Mouse (Mus musculus) ovary, postnatal 10 days (tissue): ENCODE data around the gene Gpr108.

Experiments used
- DNase-seq: peaks from one replicate; pipeline ENCODE4 v3.0.0; 2022; ENCODE audit warnings: low spot score

The Gpr108 gene

DNA sequence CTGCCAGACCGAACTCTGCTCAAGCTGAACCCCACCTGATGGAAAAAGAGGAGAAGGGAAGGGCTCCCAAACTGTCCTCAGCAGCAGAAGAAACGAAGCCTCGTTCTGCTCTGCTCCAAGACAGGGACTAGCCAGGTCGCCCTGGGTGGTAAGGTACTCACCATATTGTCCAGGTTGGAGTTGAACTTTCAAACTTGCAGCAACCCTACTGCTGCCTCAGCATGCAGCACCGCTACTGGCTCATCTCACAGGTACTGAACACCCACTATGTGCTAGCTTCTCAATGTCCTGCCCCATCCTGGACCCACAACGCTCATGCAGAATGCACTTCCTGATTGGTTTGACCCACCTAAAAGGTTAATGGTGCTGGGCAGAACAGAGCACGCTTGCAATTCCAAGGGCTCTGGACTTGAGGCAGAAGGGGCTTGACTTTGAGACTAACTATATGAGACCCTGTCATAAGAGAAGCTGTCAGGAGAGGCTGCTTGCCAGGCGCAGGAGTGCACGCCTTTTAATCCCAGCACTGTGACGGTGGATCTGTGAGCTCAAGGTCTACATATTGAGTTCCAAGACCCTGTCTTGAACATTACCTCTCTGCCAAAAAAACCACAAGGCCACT, 2.8 kb downstream of the Gpr108 start:
- no peak for DNase-seq

DNA sequence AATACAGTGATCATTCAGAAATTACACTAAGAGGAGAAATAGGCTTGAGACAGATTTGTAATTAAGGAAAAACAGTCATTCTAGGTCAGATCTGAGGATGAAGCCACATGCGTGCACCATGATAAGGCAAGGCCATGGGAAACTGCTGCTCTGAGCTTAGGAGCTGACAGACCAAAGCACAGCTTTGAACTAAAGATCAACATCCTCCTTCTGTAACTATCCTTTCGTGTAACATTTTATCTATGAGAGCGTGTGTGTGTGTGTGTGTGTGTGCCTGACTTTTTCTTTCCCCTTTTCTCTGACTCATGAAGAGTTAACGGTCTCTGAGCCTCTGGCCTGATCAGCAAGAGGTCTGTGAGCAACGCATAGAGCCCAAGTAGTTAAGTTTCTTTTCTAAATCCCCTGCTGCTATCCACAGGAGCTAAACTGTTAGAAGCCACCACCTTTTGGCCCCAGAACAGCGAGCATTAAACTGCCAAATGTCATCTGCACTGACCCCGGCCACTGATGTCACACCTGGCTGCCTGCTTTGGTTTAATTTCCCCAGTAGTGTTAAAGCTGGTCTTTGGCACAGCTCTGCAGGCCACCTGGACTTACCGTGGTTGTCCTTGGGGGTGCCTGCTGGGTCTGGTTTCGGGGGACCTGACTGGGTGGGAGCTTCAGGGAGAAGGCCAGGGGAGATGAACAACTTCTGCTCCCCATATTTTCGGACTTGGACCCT, 4.4 kb downstream of the Gpr108 start:
- no peak for DNase-seq

DNA sequence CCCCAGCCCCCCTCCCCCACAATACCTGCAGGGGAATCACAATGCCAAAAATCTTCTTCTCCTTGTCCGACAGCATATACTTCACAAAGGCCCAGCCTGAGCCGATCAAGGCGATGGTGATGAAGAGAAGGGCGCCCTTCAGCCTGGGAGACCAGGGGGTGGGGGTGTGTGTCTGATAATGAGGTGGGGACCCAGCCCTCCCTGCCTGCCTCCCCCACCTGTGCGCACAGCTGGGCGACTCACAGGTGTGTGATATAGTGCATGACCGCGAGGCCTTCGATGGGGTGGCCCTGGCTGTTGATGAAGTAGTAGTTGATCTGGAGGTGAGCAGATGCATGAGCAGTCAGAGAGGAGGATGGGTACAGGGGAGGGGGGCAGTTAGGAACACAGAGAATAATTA, 11.1 kb downstream of the Gpr108 start:
- DNase-seq = no peak

DNA sequence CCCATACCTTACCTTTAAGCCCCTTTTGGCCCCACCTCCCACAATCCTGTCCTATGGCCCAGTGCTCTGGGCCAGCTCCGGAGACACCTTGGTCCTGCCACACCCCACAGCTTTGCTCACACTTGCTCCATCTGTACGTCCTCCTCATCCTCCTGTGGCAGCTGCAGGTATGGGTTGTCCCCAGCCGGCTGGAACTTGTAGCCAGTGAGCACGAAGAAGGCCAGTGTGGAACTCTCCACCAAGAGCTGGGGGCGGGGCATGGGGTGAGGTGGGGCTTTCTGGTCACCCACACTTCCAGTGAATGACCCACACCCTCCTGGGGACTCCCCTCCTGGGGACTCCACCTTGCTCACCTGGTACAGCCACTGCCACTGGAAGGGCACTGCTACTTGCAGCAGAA, 12.4 kb downstream of the Gpr108 start:
- no peak for DNase-seq

DNA sequence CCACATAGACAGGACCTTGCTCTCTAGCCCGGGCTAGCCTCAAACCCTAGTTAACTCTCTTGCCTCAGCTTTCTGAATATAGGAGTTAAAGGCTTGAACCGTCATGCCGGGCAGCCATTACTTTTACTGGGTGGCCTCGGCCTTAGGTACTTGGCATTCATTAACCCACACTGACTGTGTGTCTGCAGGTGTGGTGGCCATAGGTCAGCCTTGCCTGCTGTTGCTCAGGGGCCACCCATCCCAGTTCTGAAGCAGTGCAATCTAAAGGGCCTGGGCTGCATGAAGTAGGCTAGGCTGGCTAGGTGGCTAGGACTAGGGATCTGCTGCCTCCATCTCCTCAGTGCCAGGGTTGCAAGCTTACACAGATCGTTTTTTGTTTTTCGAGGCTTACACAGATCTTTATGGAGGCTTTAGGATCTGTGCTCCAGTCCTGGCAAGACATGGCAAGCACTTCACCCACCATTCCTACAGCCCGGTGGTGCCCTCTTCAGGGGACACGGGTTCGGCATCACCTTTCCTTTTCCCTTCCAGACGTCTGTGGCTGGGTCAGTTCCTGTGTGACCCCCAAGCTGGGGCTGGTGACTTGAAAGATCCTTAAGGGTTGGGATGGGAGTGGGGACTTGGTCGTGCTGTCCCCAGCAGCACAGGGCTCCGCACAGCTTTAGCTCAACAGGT, 13.9 kb downstream of the Gpr108 start:
- no peak for DNase-seq

DNA sequence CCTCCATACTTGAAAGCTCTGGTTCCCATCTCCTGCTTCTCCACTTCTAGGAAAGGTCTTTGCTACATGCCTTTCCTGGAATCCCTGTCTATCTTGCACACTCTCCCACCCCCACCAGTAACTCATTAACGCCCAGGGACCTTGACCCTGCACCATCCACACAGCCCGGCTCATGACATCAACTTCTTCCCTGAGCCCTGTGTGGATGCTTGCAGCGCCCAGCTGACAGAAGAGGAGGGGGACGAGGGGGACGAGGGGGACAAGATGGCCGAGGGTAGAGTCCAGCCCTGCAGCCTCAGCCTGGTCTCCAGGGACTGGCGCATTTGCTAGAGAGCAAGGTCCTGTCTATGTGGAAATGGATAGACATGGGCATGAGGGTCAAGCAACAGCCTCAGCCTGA, 15.2 kb downstream of the Gpr108 start:
- DNase-seq = no peak

DNA sequence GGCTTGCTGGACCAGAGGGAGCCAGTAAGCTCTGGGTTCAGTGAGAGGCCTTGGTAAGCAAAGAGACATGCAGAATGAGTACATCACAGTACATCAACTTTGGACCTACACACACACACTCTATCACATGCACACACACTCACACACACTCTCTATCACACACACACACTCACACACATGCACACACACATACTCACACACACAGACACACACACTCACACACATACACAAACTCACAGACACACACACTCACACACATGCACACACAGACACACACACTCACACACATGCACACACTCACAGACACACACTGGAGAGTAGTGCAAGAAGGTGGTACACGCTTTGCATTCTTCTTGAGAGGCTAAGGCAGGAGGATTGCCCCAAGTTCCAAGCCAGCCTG, 16.0 kb downstream of the Gpr108 start:
- no peak for DNase-seq

DNA sequence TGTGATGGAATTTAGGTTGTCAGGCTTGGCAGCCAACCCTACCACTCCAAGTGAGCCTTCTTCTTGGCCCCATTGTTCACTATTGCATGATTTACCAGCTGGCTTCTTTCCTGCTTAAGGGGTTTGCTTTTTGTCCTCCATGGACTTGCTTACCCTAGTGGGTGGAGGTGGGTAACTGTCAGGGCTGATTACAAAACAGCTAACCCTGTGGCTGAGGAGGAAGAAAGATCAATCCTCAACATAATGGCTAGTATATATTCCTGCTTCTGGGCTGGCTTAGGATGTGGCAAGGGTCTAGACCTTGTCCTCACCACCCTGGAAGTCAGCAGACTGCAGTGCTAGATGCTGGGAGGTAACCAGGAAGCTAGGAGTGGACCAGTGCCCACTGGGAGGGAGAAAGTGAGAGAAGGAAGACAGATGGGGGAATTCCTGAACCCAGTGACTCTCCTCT, 16.9 kb downstream of the Gpr108 start:
- DNase-seq = no peak

DNA sequence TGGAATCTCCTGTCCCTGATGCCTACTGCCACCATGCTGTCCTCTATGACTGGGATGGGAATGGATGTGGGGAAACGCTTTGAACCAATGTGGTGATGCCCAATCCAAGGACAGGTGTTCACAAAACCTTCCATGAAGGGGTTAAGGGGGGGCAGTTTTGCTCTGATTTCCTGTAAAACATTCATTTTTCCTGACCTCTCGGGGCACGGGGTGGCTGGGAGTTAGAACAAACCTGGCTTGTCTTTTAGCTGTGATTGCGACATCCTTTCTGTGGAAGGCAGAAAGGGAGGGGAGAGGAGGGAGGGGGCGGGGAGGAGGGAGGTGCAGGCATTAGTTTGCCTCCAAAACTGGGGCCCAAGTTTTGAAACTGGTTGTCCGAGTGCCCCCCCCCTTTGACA, 17.5 kb downstream of the Gpr108 start:
- DNase-seq = no peak

DNA sequence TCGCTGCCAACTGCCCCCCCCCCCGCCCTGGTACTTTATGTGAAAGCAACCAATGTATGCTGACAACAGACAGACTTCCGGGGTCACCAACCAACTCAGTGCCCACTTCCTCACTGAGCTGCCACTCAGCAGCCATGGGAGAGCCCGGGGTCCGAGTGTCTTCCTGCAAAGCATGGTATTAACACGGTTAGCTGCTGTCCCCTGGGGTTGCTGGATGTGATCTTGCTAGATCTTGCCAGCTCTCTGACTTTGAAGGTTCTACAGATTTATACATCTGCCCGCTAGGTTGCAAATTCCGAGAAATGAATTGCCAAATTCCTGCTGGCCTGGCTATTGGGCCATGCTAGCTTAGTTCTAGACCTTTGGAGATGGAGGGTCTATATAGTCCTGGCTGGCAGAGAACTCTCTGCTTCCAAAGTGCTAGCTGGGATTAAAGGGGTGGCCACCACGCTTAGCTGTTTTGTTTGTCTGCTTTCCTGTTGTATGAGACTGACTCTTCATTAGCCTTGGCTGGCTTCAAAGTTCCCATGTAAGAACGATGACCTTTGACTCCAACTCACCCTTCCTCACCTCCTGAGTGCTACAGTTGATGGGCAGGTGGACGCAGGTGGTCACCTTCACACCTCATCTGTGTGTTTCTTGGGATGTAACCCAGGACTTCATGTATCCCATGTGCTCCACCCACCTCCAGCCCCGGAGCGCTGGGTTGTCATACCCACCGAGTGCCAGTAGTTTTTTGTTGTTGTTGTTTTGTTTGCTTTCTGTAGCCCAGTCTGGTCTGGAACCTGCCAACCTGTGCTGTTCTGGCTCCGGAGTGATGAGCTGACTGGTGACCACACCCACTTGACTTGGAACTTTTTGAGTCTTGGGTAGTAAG, 18.2 kb downstream of the Gpr108 start:
- DNase-seq = no peak

DNA sequence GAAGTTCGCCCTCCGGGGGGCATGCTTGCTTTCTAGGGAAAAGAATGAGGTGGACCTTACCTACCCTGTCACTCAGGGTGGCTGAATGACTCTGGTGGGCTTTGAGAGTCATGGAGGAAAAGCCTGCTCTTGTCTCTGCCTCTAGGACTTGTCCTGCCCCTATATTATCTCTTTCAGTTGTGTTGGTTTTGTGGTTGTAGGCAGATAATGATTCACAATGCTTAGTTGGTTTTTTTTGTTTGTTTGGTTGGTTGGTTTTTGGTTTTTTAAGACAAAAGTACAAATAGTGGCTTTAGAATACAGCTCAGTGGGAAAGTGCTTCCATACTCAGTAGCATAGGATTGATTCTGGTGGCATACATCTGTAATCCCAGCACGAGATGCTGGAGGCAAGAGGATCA, 19.4 kb downstream of the Gpr108 start:
- no peak for DNase-seq

DNA sequence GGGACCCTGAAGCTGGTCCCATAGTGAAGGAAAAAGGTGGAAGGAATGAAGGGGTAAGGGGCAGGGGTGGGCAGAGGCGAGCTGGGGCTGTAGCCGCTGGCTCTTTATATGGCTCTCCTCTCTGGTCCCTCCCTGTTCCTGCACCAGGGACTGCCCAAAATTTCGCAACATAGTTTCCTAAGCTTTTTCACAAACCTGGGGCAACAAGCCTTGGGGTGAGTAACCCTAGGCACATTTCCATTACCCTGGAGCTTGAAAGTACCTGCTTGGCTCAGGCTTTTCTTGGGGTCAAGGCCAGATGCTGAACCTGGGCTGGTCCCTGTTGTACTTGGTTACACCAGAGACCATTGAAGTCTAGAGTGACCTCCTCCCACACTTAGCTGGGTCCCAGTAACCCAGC, 20.2 kb downstream of the Gpr108 start, which contains the start of gene C3:
Gene C3, minus strand, starts transcription at position 123 of the 400 bp plus-strand sequence.
- no peak for DNase-seq

DNA sequence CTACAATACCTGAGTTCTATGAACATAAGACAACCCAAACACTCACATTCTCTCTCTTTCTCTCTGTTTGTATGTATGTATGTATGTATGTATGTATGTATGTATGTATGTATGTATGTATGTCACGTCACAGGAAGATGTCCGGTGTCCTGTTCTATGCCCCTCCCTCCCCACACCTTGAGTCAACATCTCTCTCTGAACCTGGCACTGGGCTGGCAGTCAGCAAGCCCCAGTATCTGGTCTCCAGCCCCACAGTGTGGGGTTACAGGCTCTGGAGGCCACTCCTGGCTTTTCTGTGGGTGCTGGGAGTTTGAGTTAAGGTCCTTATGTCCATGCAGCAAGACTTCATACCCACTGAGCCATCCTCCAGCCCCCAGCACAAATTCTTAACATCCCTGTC, 20.8 kb downstream of the Gpr108 start:
- no peak for DNase-seq

DNA sequence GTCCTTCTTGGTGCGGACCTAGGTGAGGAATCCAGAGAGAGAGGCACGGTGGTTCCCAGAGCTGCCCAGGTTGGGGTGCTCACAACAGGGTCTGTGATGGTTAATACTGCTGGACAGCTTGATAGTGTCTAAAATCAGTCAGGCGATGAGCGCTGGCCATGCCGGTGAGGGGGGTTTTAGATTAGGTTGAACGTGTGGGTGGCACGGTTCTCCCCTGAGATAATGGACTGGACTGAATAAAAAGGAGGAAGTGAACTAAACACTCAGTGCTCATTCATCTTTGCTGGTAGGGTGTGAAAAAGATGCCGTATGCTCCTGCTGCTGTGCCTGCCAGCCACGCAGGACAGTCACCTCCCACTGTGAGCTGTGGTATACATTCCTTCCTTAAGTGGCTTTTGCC, 24.9 kb downstream of the Gpr108 start:
- DNase-seq = no peak

DNA sequence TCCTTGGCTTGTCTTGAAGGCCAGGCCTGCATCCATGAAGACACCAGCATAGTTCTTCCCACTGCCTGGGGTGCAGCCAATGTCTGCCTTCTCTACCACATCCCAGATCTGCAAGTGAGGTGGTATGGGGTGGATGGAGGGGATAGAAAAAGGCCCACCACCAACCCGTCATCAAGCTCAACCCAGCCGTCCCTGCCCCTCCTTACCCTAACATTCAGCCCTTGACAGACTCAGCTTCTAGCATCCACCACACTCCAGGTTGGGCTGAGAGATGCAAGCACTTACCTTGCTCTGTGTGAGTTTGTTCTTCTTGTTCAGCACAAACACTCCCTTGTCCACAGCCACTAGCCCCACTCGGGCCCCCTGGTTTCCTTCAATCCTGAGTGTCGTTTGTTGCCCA, 26.3 kb downstream of the Gpr108 start:
- DNase-seq = no peak

DNA sequence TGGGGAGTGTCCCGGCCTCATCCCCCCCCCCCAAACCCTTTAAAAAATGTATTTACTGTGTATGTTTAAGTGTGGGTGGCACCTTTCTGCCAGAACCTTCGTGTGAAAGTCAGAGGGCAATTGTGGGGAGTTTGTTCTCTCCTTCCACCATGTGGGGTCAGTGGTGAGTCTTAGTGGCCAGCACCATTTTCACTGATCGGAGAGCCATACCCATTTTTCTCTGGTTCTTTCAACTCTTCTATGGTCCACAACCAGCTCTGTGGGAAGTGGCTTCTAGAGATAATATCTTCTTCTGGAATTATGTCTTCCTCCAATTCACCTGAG, 28.4 kb downstream of the Gpr108 start:
- DNase-seq = no peak

DNA sequence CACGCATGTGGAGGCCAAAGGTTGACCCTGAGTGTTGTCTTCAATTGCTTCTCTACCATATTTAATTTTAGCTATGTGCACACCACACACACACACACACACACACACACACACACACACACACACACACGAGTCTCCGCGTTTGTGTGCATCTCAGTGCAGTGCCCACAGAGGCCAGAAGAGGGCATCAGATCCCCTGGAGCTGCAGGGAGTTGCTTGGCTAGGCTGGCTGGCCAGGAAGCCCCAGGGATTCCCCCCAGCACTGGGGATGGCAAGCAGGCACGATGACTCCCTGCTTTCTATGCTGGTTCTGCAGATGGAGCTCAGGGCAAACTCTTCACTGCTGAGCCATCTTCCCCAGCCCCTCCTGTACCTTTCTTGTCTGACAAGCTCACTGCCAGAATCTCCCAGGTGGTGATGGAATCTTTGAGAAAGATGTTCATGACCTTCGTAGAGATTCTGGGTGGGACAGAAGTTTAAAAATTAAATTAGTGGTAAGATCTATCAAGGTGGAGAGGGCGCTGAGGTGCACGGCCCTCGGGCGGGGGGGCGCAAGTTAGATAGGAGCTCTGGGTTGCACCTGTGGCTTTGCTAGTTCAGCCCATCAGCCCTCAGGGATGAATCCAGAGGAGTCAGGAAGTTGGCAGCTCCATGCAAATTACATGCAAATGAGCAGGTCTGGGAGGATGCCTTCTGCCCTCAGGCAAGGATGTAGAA, 28.9 kb downstream of the Gpr108 start:
- peak; percentile 67 for DNase-seq

DNA sequence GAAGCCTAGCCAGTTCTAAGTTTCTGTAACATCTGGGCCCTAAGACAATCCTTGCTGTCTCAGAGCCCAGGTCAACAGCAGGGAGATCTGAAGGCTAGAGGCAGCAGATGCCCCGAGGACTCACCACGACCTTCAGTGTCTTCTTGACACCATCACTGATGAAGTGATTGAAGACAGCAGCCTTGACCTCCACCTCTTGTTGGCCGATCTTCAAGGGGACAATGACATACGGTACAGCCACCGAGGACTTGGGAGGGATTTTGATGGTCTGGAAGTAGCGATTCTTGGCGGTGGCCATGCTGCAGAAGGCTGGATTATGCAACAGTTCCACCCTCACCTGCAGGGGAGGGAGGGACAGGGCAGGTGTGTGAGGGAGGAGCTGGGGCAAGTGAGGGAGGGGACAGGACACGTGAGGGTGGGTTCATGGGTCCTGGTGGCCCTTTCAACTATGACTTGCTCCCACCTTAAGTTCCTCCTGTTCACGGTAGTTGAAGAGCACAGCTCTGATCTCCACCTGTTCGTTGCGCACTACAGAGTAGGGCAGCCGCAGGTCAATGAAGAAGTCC, 29.8 kb downstream of the Gpr108 start:
- no peak for DNase-seq

DNA sequence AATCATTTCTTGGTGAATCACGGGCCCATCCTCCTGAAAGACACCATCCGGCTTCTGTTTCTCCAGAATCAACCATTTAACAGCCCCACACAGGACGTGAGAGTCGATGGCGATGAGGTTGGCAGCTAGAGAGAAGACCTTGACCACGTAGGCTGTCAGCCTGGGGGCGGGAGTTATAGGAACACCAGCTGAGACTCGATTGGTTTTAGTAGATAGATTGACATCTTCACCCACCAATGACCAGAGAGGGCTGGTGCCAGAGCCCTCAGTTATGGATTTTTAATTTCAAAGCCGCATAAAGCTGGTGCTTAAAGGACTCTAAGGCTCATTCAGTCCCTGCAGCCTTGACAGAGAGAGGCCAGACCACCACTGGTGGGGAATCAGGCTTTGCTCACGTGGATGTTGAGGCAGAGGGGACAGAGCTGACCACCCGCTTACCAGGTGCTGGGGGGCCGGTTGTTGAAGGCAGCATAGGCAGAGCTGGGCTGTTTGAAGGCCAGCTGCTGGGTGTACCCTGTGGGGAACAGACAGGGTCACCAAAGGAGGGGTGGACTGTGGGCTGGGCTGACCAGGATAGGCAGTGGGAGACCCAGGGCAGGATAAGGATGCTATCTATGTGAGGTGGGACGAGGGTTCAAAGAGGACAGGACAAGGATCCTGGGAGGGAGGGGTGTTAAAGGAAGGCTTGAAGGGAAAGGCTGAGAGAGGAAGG, 33.4 kb downstream of the Gpr108 start:
- DNase-seq = no peak

DNA sequence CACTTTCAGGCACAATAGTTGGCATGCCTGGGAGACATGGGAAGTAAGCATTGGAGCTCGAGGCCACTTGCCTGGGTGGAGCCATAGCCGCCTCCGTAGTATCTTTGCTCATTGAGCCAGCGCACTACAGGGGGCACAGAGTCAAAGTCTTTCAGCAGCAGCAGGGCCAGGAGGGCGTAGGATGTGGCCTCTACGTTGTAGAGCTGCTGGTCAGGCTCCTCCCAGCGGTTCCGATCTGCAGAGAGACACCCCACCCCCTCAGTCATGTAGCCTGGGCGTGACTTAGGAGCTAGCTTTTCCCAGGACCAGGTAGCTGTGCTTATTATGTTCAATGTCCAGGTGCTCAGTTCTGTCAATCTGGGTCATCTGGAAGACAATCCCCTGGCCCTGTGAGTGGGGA, 36.7 kb downstream of the Gpr108 start:
- DNase-seq = no peak

DNA sequence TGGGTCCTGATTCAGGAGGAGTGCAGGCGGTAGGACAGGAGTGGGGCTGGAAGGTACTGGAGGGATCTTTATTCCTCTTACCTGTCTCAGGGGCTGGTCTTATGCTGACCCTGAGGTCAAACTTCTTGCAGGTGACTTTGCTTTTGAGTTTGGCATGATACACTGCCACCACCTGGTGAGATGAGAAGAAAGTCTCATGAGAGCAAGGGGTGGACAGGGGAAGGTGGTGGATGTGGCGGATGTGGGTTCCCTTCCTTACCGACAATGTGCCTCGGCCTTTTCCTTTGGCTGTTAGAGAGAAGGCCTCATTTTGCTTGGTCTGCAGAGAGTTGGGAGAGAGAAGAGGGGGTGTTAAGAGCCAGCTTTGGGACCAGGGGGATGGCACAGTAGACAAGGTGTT, 38.9 kb downstream of the Gpr108 start:
- DNase-seq = no peak
